Mouse (Mus musculus) brain, embryonic 14.5 days (tissue): ENCODE results near the gene Ptgis.

Source experiments
- CTCF ChIP-seq: fragments of 200-500 bp; IDR thresholded peaks from 2 replicates; pipeline ENCODE4 v1.5.1; 2012; ENCODE audit warnings: inconsistent platforms, mild to moderate bottlenecking, moderate library complexity, borderline replicate concordance; ENCODE audit not compliant: insufficient read depth, insufficient read length; ENCODE audit errors: extremely low read depth
- POLR2A ChIP-seq: fragments of 200-500 bp; IDR thresholded peaks from 2 replicates; pipeline ENCODE4 v1.6.1; 2012; ENCODE audit warnings: mild to moderate bottlenecking, inconsistent platforms, borderline replicate concordance; ENCODE audit not compliant: poor library complexity, insufficient read depth, insufficient read length, severe bottlenecking; ENCODE audit errors: extremely low read depth

- TF ChIP-seq CTCF (no peak), POLR2A (no peak)
Measured at GRCm38 (mm10) chr2:167262433-167262832, 22.0 kb upstream of the Ptgis start.
